Mouse (Mus musculus) ES-E14 (cell line): ENCODE measurements at regions not wholly inside any gene's neighbourhood (a gene's known extent, or its start where the extent isn't known, plus 50 kb on each side); places are given as distances from the start of the nearest gene placed in this dataset.

Experiments used
- CHD2 ChIP-seq: IDR thresholded peaks from 2 replicates; pipeline ENCODE4 v1.6.1; 2014; ENCODE audit warnings: mild to moderate bottlenecking, low read depth, low read length, inconsistent platforms
- MAFK ChIP-seq: IDR thresholded peaks from 2 replicates; pipeline ENCODE4 v1.6.1; 2014; ENCODE audit warnings: mild to moderate bottlenecking, low read depth, low read length, inconsistent platforms; ENCODE audit not compliant: insufficient read depth
- ZC3H11A ChIP-seq: IDR thresholded peaks from 2 replicates; pipeline ENCODE4 v1.6.1; 2012; ENCODE audit warnings: low read depth, mild to moderate bottlenecking, inconsistent platforms, low read length, borderline replicate concordance
- ZNF384 ChIP-seq: IDR thresholded peaks from 2 replicates; pipeline ENCODE4 v1.6.1; 2012; ENCODE audit warnings: low read depth, low read length, inconsistent platforms

- TF ChIP-seq CHD2, result no peak
- TF ChIP-seq ZNF384, result no peak
- no peak for TF ChIP-seq MAFK
- no peak for TF ChIP-seq ZC3H11A
Measured at GRCm38 (mm10) chr4:150726136-150726480, 74.1 kb upstream of the Slc45a1 start.
